Mouse (Mus musculus) forebrain, embryonic 12.5 days (tissue): Measurements from ENCODE around the gene Uba7. TPM values are rescaled to one million over a fixed set of nuclear protein-coding genes. Genes with fewer than 3 reads are reported as not detected.
A peak's percentile ranks its signal among the peaks of the same experiment; 100 is the strongest.

Experiments used
- ATAC-seq: fragments of 200-750 bp; cut with Nextera tagmentation; 2 replicates; pipeline ENCODE4 v1.8.0; 2017; ENCODE audit warnings: moderate TSS enrichment; ENCODE audit not compliant: low FRiP score
- H3K27ac ChIP-seq: fragments of 300-500 bp; sonication (generic); 2 replicates; pipeline ENCODE4 v1.5.1; 2016; ENCODE audit warnings: mild to moderate bottlenecking
- H3K27me3 ChIP-seq: fragments of 300-500 bp; sonication (generic); 2 replicates; pipeline ENCODE4 v1.6.1; 2016; ENCODE audit warnings: mild to moderate bottlenecking
- H3K36me3 ChIP-seq: fragments of 300-500 bp; sonication (generic); replicated peaks from 2 replicates; pipeline ENCODE4 v1.6.1; 2016; ENCODE audit warnings: mild to moderate bottlenecking
- H3K4me1 ChIP-seq: fragments of 300-500 bp; sonication (generic); 2 replicates; pipeline ENCODE4 v1.6.1; 2016
- H3K4me2 ChIP-seq: fragments of 300-500 bp; sonication (generic); 2 replicates; pipeline ENCODE4 v1.6.1; 2016; ENCODE audit warnings: mild to moderate bottlenecking, moderate library complexity
- H3K4me3 ChIP-seq: fragments of 300-500 bp; sonication (generic); replicated peaks from 2 replicates; pipeline ENCODE4 v1.5.1; 2016; ENCODE audit warnings: mild to moderate bottlenecking
- H3K9ac ChIP-seq: fragments of 300-500 bp; sonication (generic); 2 replicates; pipeline ENCODE4 v1.6.1; 2016; ENCODE audit warnings: mild to moderate bottlenecking
- H3K9me3 ChIP-seq: fragments of 300-500 bp; sonication (generic); 2 replicates; pipeline ENCODE4 v1.6.1; 2016
- WGBS: fragments of 180-500 bp; shearing (Covaris S2); methylation state at CpG from one replicate; pipeline ENCODE4 v1.1.7; 2016; 5-methylcytosine and 5-hydroxymethylcytosine counted together
- polyA plus RNA-seq: library from polyadenylated mRNA; unstranded; fragments of >200 nt; fragmentation: Nextera tagmentation; extraction: Ambion mirVana; gene quantifications from 2 replicates; pipeline ENCODE4 v1.2.1, GENCODE M21; 2016

Uba7 gene
- 5.8 and 6.5 TPM in 2 replicates for polyA plus RNA-seq

GRCm38 (mm10) chr9:107975399-107976386 lies at the start of gene Uba7:
TSS of gene Uba7 (plus strand) at chr9:107975505.
- no peaks in the 10 kb centered on the region for H3K27me3 ChIP-seq
- WGBS, result 75% methylated on average over 12 of the region's 12 CpGs
- H3K36me3 ChIP-seq, result peaks cover 16% of the 10 kb centered on the region
- H3K27ac ChIP-seq, result no peak within 1 kb of the TSS
- no peak within 1 kb of the TSS for H3K4me3 ChIP-seq
- H3K4me2 ChIP-seq, result 0 out of 2 replicates have a peak within 1 kb of the TSS, but pooled peaks have one; percentile 6
- no peak for ATAC-seq
- no peaks in the 10 kb centered on the region for H3K9me3 ChIP-seq
- no peak within 1 kb of the TSS for H3K9ac ChIP-seq
- no peaks in the 10 kb centered on the region for H3K4me1 ChIP-seq

- Histone ChIP-seq H3K4me2 (no peak overlapping the region), H3K9ac (no peak overlapping the region), H3K9me3 (no peaks in the 10 kb centered on the region), H3K4me3 (no peak overlapping the region), H3K4me1 (peaks cover 20% of the 10 kb centered on the region), H3K27ac (no peak overlapping the region), H3K36me3 (no peaks in the 10 kb centered on the region), H3K27me3 (no peaks in the 10 kb centered on the region)
- no peak for ATAC-seq
- 58% methylated on average over 9 of the region's 9 CpGs for WGBS
Measured at GRCm38 (mm10) chr9:107926920-107927420, 48.3 kb upstream of the Uba7 start.

- Histone ChIP-seq H3K4me1 (peaks cover 26% of the 10 kb centered on the region), H3K27me3 (no peaks in the 10 kb centered on the region), H3K36me3 (no peaks in the 10 kb centered on the region), H3K4me3 (no peak overlapping the region), H3K4me2 (no peak overlapping the region), H3K27ac (no peak overlapping the region), H3K9me3 (no peaks in the 10 kb centered on the region), H3K9ac (no peak overlapping the region)
- 85% methylated on average over 5 of the region's 5 CpGs for WGBS
- no peak for ATAC-seq
Measured at GRCm38 (mm10) chr9:107927749-107928148, 47.6 kb upstream of the Uba7 start.

GRCm38 (mm10) chr9:107928169-107928568 lies 47.1 kb upstream of the Uba7 start, which contains the start of gene Actl11:
TSS of gene Actl11 (plus strand) at chr9:107928469.
- H3K9me3 ChIP-seq, result no peaks in the 10 kb centered on the region
- 80% methylated on average over 3 of the region's 3 CpGs for WGBS
- H3K27me3 ChIP-seq, result no peaks in the 10 kb centered on the region
- no peak for ATAC-seq
- peaks cover 26% of the 10 kb centered on the region for H3K4me1 ChIP-seq
- H3K9ac ChIP-seq, result no peak within 1 kb of the TSS
- no peaks in the 10 kb centered on the region for H3K36me3 ChIP-seq
- H3K27ac ChIP-seq, result no peak within 1 kb of the TSS
- no peak within 1 kb of the TSS for H3K4me2 ChIP-seq
- H3K4me3 ChIP-seq, result no peak within 1 kb of the TSS

- Histone ChIP-seq H3K36me3 (no peaks in the 10 kb centered on the region), H3K4me1 (peaks cover 25% of the 10 kb centered on the region)
- 67% methylated on average over 4 of the region's 4 CpGs for WGBS
Measured at GRCm38 (mm10) chr9:107932221-107932620, 43.1 kb upstream of the Uba7 start.

GRCm38 (mm10) chr9:107934146-107934545 lies 41.2 kb upstream of the Uba7 start:
- peaks cover 15% of the 10 kb centered on the region; the same call in 1 of the 2 replicates for H3K27me3 ChIP-seq
- H3K4me2 ChIP-seq, result no peak overlapping the region
- no peaks in the 10 kb centered on the region for H3K9me3 ChIP-seq
- H3K4me1 ChIP-seq, result peaks cover 37% of the 10 kb centered on the region
- H3K9ac ChIP-seq, result no peak overlapping the region
- no peak for ATAC-seq
- H3K36me3 ChIP-seq, result no peaks in the 10 kb centered on the region
- no peak overlapping the region for H3K4me3 ChIP-seq
- H3K27ac ChIP-seq, result no peak overlapping the region
- 92% methylated on average over 11 of the region's 11 CpGs for WGBS

More at GRCm38 (mm10) chr9:107932221-107932620, 43.1 kb upstream of the Uba7 start:
- peaks cover 15% of the 10 kb centered on the region; the same call in 1 of the 2 replicates for H3K27me3 ChIP-seq
- no peak overlapping the region for H3K27ac ChIP-seq
- H3K4me3 ChIP-seq, result no peak overlapping the region
- H3K9ac ChIP-seq, result no peak overlapping the region
- H3K4me2 ChIP-seq, result no peak overlapping the region
- no peaks in the 10 kb centered on the region for H3K9me3 ChIP-seq
- no peak for ATAC-seq

- WGBS, result 5% methylated on average over 3 of the region's 3 CpGs
- Histone ChIP-seq H3K9ac (peak within 1 kb of the TSS; percentile 66), H3K27me3 (peaks cover 15% of the 10 kb centered on the region; the same call in 1 of the 2 replicates), H3K4me3 (peak within 1 kb of the TSS; percentile 46), H3K9me3 (no peaks in the 10 kb centered on the region), H3K4me2 (peak within 1 kb of the TSS; percentile 81), H3K36me3 (no peaks in the 10 kb centered on the region), H3K4me1 (peaks cover 37% of the 10 kb centered on the region), H3K27ac (no peak within 1 kb of the TSS)
- ATAC-seq, result peak; percentile 12; the same call in 1 of the 2 replicates
Measured at GRCm38 (mm10) chr9:107935374-107935773, 39.9 kb upstream of the Uba7 start, which contains the start of gene Camkv. TSS of gene Camkv (plus strand) at chr9:107935674.

- Histone ChIP-seq H3K27ac (no peak overlapping the region), H3K4me1 (peaks cover 37% of the 10 kb centered on the region), H3K27me3 (peaks cover 15% of the 10 kb centered on the region; the same call in 1 of the 2 replicates), H3K4me2 (peak overlapping the region; percentile 81), H3K9me3 (no peaks in the 10 kb centered on the region), H3K36me3 (no peaks in the 10 kb centered on the region), H3K4me3 (peak overlapping the region; percentile 46), H3K9ac (peak overlapping the region; percentile 66)
- 1% methylated on average over 41 of the region's 41 CpGs for WGBS
- peak; percentile 61 for ATAC-seq
Measured at GRCm38 (mm10) chr9:107935790-107936214, 39.5 kb upstream of the Uba7 start.

- H3K36me3 ChIP-seq, result no peaks in the 10 kb centered on the region
- peak overlapping the region; percentile 81 for H3K4me2 ChIP-seq
- no peaks in the 10 kb centered on the region for H3K9me3 ChIP-seq
- no peak overlapping the region for H3K27ac ChIP-seq
- H3K4me1 ChIP-seq, result peaks cover 37% of the 10 kb centered on the region
- peak; percentile 72 for ATAC-seq
- peaks cover 15% of the 10 kb centered on the region; the same call in 1 of the 2 replicates for H3K27me3 ChIP-seq
- H3K4me3 ChIP-seq, result peak overlapping the region; percentile 46
- under 1% methylated on average over 29 of the region's 29 CpGs for WGBS
- peak overlapping the region; percentile 66 for H3K9ac ChIP-seq
Measured at GRCm38 (mm10) chr9:107936215-107936822, 39.0 kb upstream of the Uba7 start.

GRCm38 (mm10) chr9:107936831-107937230 lies 38.5 kb upstream of the Uba7 start:
- Histone ChIP-seq H3K27me3 (peaks cover 15% of the 10 kb centered on the region; the same call in 1 of the 2 replicates), H3K36me3 (no peaks in the 10 kb centered on the region), H3K9me3 (no peaks in the 10 kb centered on the region), H3K4me1 (peaks cover 37% of the 10 kb centered on the region), H3K4me3 (peak overlapping the region; percentile 46), H3K9ac (peak overlapping the region; percentile 66; the same call in 1 of the 2 replicates), H3K27ac (no peak overlapping the region), H3K4me2 (peak overlapping the region; percentile 81)
- ATAC-seq, result no peak
- 4% methylated on average over 3 of the region's 3 CpGs for WGBS

- H3K4me3 ChIP-seq, result no peak overlapping the region
- no peaks in the 10 kb centered on the region for H3K9me3 ChIP-seq
- H3K4me1 ChIP-seq, result peaks cover 14% of the 10 kb centered on the region
- WGBS, result 92% methylated on average over 31 of the region's 31 CpGs
- H3K27me3 ChIP-seq, result no peaks in the 10 kb centered on the region
- ATAC-seq, result no peak
- H3K9ac ChIP-seq, result no peak overlapping the region
- H3K27ac ChIP-seq, result no peak overlapping the region
- no peak overlapping the region for H3K4me2 ChIP-seq
- H3K36me3 ChIP-seq, result 0 out of 2 replicates have a peak, but pooled peaks cover 6% of the 10 kb centered on the region
Measured at GRCm38 (mm10) chr9:107947241-107948194, 27.8 kb upstream of the Uba7 start.
